Mouse (Mus musculus): ENCODE measurements around the gene Fbp2.

- TF ChIP-seq POLR2A (IDR thresholded peaks at IDR 0.05; ENCODE audit: low read depth, low read length) (no peak), CTCF (IDR thresholded peaks at IDR 0.05; ENCODE audit: borderline replicate concordance, insufficient read depth, low read length) (no peak)
Observed at GRCm38 (mm10) chr13:62866817-62867216, 8.6 kb upstream of the Fbp2 start.

Data from embryonic fibroblast, embryonic 13.5 days (primary cell).